Mouse (Mus musculus) kidney, postnatal 36 days (tissue): Measurements from ENCODE around the gene Fbxl7.
"Not testable (repeated sequence)": the region's sequence is repeated elsewhere in the genome, so short reads cannot be mapped to it uniquely, and the experiment has no call there.

Experiments
- DNase-seq, 2 experiments: peaks; one replicate each; pipeline ENCODE4 v3.0.0; 2021 to 2022; ENCODE audit warnings: mixed read lengths in 2 of 2

Gene Fbxl7

GRCm38 (mm10) chr15:26809569-26809968 is 85.8 kb downstream of the Fbxl7 start:
- peak in 1 of 2 experiments; percentile 5 for DNase-seq

DNA sequence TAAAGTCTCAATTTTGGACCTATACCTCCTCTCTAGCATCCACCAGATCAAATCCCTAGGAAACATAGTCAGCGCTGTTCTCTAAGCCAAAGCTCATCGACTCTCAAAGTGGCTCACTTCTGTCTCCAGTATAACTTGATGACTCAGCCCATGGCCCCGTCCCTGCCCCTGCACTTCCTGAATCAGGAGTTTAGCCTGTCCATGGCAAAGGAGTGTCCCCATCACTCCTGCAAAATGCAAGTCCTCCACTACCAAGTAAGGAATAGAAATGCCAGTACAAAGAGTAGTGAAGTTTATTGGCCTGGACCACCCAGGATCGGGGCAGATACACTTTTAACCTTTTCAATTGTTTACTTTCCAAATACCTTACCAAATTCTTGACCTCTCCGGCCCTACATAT is 91.3 kb downstream of the Fbxl7 start:
- peak in 1 of 2 experiments; percentile 6 for DNase-seq

- DNase-seq = peak in 1 of 2 experiments; percentile 29
These were observed 95.8 kb downstream of the Fbxl7 start for GRCm38 (mm10) chr15:26799457-26800021.

- no peak for DNase-seq
These were observed 99.4 kb downstream of the Fbxl7 start for GRCm38 (mm10) chr15:26795937-26796336.

DNA sequence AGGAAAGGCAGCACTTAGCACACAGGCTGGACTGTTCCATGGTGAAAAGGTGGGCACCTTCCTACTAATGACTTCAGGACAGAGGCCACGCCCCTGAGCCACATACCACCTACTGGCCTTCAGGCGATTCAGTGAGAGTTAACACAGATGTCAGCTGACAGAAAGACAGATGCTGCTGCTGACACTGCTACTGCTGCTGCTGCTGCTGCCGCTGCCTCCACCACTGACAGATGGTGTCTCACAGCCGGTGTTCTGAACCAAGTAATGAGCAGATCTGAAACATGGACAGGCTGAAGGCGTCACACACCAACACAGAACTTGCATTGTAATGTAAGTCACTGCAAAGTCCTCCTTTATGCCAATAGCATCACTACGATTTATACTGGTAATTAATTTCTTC is 99.9 kb downstream of the Fbxl7 start:
- peak in 1 of 2 experiments; percentile 6 for DNase-seq

GRCm38 (mm10) chr15:26787148-26787547 is 108.2 kb downstream of the Fbxl7 start:
- DNase-seq = no peak

DNA sequence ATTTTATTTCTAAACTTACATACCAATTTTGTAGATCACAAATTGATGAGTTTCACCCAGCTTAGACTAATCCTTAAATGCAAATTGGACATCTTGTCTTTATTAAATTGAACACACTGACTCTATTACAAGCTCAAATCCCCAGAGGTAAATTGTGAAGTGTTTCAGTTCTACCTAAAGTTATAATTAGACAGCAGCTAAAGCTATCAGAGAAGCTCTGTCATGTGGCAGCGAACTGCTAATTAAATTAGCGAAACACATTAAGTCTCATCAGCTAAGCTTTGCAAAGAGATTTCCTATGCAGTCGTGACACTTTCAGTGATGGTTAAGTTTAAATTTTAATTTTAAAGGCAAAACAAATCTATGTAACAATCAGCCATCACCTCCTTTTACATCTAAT is 114.8 kb downstream of the Fbxl7 start:
- DNase-seq = no peak

DNA sequence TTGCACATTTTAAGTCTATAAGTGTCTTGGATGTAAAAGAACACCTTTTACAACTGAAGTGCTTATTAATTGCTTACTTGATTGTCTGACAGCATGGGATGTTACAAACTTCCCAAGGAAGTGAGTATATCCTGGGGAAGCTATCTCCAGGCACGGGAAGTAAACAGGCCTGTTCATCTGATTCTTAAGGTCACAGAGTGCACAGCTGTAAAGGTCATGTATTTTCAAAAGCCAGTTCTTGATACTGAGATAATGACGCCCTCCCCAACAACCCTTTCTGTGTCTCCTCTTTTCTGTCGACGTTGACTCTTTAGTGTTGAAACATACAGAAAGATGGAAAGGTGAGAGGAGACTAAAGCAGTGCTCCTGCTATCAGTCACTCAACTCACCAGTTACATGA is 116.3 kb downstream of the Fbxl7 start:
- peak in 1 of 2 experiments; percentile 27 for DNase-seq

GRCm38 (mm10) chr15:26775720-26776119 is 119.7 kb downstream of the Fbxl7 start:
- no peak for DNase-seq

- no peak for DNase-seq
These were observed 120.5 kb downstream of the Fbxl7 start for GRCm38 (mm10) chr15:26774895-26775294.

DNA sequence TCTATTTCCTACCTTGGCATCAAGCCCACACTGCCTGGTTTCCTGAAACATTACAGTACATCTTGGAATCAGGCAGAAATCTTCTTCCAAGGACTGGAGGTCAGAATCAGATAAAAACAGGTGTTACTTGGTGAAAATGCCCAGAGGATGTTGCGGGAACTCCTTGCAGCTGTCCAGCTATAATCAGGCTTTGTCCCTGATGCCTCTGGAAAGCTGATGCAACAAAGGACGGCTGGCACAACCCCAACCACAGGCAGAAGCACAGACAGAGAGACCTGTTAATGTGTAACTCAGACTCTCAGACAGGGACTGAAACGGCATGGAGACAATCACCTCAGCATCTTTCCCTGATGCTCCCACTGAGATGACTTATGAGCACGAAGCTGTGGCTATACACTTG is 133.7 kb downstream of the Fbxl7 start:
- DNase-seq = peak; percentile 47 to 74

DNA sequence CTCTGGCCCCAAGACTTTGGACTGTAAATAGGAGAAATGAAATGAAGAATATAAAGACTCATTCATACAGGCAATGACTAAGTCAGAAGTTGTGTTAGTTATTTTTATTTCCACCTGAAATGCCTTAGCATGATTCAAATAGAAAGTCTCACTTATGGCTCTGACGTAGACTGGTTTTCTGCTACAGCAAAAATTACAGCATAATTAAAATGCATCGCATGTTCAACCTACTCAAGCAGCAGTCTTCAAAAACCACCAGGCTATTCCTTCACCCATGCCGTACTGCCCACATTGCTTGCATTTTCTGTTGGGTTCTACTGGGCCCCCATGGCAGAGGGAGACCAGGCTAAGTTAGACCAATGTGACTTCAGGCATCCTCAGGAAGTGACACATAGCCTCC is 146.9 kb downstream of the Fbxl7 start:
- no peak for DNase-seq

- DNase-seq = no peak
These were observed 163.0 kb downstream of the Fbxl7 start for GRCm38 (mm10) chr15:26732366-26732765.

GRCm38 (mm10) chr15:26730760-26731159 is 164.6 kb downstream of the Fbxl7 start:
- DNase-seq = no peak

GRCm38 (mm10) chr15:26729341-26729740 is 166.0 kb downstream of the Fbxl7 start:
- DNase-seq = not testable (repeated sequence)

- DNase-seq = no peak
These were observed 176.9 kb downstream of the Fbxl7 start for GRCm38 (mm10) chr15:26718390-26719036.

GRCm38 (mm10) chr15:26717952-26718351 is 177.4 kb downstream of the Fbxl7 start:
- DNase-seq = no peak

DNA sequence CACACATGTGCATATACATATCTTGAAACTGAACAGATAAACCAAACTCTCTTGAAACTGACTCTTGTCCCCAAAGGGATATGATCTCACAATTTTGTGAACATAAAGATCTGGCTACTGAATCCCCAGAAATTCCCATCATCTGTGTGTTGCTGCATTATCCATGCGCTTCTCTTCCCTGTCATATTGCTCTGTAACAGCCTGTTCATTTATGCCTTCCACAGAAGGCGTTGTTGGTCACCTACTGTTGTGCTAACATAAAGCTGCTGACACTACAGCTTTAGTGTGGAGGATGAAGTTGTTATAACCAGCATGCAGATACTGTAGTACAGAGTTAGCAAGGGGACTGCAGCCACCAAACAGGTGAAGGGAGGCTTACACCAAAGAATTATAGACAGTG is 179.2 kb downstream of the Fbxl7 start:
- DNase-seq = no peak

GRCm38 (mm10) chr15:26715635-26716034 is 179.7 kb downstream of the Fbxl7 start:
- no peak for DNase-seq

DNA sequence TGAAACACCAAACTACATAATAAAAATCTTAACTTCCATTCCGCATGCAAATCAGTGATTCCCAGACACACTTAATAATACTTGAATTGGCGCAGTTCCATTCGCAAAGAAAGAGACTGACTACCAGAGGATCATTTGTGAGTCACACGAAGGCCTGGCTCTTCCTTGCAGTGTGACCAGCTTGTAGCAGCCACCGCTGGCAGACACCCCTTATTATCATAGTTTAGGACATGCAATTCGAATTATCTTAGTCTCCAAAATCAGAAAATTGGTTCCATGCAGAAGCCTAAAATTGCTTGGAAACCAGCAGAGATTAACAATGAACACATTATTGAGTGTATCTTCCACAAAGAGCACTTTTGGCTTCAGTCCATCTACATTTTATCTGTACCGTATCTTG is 183.1 kb downstream of the Fbxl7 start:
- no peak for DNase-seq

DNA sequence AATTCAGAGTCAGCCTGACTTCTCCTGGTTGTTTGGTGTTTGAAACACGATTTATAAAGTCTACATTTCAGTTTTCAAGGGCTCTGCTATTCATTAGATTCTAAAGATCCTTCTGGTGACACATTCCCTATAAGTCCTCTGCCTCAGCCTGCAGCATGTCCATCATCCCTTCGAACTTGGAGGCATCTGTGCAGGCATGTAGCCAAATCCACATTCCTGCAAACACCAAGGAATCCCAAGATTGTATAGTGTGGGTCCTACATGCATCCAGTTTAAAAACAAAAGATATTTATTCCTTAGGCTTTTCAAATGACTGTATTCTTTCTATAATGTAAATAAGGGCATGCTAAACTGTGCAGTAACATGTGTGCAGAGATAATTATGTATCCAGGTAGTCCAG is 190.4 kb downstream of the Fbxl7 start:
- DNase-seq = no peak

GRCm38 (mm10) chr15:26703156-26703840 is 192.1 kb downstream of the Fbxl7 start:
- DNase-seq = no peak

DNA sequence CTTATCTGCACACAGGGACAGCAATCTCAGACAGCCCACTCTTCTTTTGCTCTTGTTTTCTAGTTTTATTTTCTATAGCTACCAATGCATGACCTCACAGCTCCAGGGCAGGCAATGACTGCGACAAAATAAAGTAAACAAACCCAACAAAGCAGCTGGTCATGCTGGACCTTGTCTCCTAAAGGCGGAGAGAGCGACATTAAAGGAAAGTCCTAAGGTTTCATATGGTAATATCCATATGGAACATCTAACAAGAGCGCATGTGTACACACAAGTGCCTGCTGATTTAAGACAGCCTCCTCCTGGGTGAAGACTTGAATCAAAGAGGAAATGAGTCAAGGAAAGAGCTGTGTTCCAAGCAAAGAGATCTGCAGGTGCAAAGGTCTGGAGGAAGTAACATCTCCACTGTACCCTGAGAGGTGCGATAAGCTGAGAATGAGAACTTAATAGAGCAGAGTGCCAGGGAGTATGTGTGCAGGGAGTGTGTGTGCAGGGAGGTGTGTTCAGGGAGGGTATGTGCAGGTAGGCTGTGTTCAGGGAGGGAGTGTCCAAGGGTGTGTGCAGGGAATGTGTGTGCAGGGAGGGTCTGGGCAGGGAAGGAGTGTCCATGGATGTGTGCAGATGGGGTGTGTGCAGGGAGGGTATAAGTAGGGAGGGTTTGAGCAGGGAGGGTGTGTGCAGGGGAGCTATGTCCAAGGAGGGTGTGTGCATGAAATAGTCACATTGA is 193.3 kb downstream of the Fbxl7 start:
- DNase-seq = no peak

DNA sequence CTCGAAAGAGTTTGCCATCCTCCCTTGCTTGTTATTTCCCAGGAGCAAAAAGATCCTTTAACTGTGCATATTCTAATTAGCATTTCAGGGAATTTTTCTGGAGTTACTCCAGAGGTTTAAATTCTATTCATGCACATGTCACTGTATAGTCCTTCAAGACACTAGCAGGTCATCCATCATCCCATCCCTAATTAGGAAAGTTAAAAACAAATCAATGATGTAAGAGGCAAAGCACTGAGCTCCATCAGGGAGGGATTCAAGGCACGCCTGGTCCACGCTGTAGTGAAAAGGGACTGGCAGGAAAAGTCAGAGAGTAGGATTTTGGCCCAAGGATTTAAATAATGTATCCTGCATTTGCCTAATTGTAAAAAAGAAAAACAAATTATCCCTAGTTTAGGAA is 202.3 kb downstream of the Fbxl7 start:
- DNase-seq = no peak
